Mouse (Mus musculus) kidney, embryonic 15.5 days (tissue): ENCODE results near the gene Tmem102. TPM values are rescaled to one million over a fixed set of nuclear protein-coding genes. Genes with fewer than 3 reads are reported as not detected.

Experiments
- ATAC-seq: fragments of 200-750 bp; cut with Nextera tagmentation; replicated peaks from 2 replicates; pipeline ENCODE4 v1.8.0; 2017; ENCODE audit warnings: moderate TSS enrichment; ENCODE audit not compliant: low FRiP score
- H3K27ac ChIP-seq: fragments of 300-500 bp; sonication (generic); 2 replicates; pipeline ENCODE4 v1.5.1; 2015; ENCODE audit warnings: mild to moderate bottlenecking, inconsistent platforms
- H3K27me3 ChIP-seq: fragments of 300-500 bp; sonication (generic); 2 replicates; pipeline ENCODE4 v1.6.1; 2015; ENCODE audit warnings: inconsistent platforms
- H3K36me3 ChIP-seq: fragments of 300-500 bp; sonication (generic); 2 replicates; pipeline ENCODE4 v1.6.1; 2015; ENCODE audit warnings: inconsistent platforms
- H3K4me1 ChIP-seq: fragments of 300-500 bp; sonication (generic); 2 replicates; pipeline ENCODE4 v1.6.1; 2015; ENCODE audit warnings: inconsistent platforms
- H3K4me2 ChIP-seq: fragments of 300-500 bp; sonication (generic); 2 replicates; pipeline ENCODE4 v1.6.1; 2015; ENCODE audit warnings: moderate library complexity, mild to moderate bottlenecking, inconsistent platforms
- H3K4me3 ChIP-seq: fragments of 300-500 bp; sonication (generic); replicated peaks from 2 replicates; pipeline ENCODE4 v1.5.1; 2015; ENCODE audit warnings: mild to moderate bottlenecking, inconsistent platforms
- H3K9ac ChIP-seq: fragments of 300-500 bp; sonication (generic); 2 replicates; pipeline ENCODE4 v1.6.1; 2015; ENCODE audit warnings: mild to moderate bottlenecking, inconsistent platforms
- H3K9me3 ChIP-seq: fragments of 300-500 bp; sonication (generic); replicated peaks from 2 replicates; pipeline ENCODE4 v1.6.1; 2016; ENCODE audit warnings: inconsistent platforms
- WGBS: fragments of 180-500 bp; shearing (Covaris S2); methylation state at CpG from one replicate; pipeline ENCODE4 v1.1.7; 2015; ENCODE audit warnings: mixed read lengths; 5-methylcytosine and 5-hydroxymethylcytosine counted together
- polyA plus RNA-seq: library from polyadenylated mRNA; unstranded; fragments of >200 nt; fragmentation: Nextera tagmentation; extraction: Ambion mirVana; gene quantifications from 2 replicates; pipeline ENCODE4 v1.2.1, GENCODE M21; 2015

Tmem102 gene
- polyA plus RNA-seq, 1 experiment from 2014 or later: 8.3 TPM

DNA sequence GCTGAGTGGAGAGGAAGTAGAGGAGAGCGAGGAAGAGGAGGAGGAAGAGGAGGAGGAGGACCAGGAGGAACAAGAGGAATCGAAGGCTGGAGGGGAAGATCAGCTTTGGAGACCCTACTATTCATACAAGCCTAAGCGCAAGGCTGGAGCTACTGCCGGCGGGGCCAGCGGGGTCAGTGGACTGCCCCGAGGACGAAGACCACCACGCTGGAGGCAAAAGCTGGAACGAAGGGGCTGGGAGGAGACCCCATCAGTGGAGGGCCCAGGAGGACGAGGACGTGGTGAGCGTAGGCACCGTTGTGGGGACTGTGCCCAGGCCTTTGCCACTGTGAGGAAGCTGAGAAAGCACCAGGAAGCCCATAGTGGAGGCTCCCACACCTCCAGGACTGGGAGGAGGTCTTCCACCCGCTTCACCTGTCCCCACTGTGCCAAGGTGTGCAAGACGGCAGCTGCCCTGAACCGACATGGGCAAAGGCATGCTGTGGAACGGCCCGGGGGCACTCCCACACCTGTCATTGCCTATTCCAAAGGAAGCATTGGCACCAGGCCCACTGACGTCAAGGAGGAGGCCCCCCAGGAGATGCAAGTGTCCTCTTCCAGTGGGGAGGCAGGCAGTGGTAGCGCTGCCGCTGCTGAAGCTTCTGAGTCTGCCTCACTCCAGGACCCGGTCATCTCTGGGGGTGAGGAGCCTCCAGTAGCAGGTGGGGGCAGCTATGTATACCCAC, 27.0 kb downstream of the Tmem102 start:
- H3K4me1 ChIP-seq: peaks cover 30% of the 10 kb centered on the region
- ATAC-seq: no peak
- H3K27me3 ChIP-seq: peaks cover 6% of the 10 kb centered on the region; the same call in 1 of the 2 replicates
- no peaks in the 10 kb centered on the region for H3K9me3 ChIP-seq
- H3K36me3 ChIP-seq: peaks cover 15% of the 10 kb centered on the region; the same call in 1 of the 2 replicates
- peak overlapping the region; percentile 20; the same call in 1 of the 2 replicates for H3K4me2 ChIP-seq
- no peak overlapping the region for H3K4me3 ChIP-seq
- 63% methylated on average over 23 of the region's 23 CpGs for WGBS
- no peak overlapping the region; the same call in none of the 2 replicates for H3K27ac ChIP-seq
- no peak overlapping the region for H3K9ac ChIP-seq

DNA sequence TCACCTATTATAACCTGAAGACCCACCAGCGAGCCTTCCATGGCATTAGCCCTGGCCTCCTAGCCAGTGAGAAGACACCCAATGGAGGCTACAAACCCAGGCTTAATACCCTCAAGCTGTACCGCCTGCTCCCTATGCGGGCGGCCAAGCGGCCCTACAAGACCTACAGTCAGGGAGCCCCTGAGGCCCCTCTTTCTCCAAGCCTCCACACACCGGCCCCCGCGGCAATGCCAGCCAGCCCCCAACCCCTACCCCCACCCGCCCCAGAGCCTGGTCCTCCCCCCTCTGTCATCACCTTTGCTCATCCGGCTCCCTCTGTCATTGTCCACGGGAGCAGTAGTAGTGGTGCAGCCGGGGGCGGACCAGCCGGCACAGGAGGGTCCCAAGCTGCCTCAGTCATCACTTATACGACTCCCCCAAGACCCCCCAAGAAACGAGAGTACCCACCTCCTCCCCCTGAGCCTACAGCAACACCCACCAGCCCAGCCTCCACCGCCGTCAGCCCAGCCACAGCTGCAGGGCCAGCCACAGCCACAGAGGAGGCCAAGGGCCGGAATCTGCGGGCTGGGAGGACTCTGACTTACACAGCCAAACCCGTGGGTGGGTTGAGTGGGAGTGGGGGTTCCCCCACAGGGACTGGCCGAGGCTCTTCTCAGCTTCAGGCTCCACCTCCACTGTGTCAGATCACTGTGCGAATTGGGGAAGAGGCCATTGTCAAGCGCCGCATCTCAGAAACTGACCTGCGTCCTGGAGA, 27.7 kb downstream of the Tmem102 start:
- H3K9ac ChIP-seq: no peak overlapping the region
- no peaks in the 10 kb centered on the region for H3K9me3 ChIP-seq
- H3K4me2 ChIP-seq: no peak overlapping the region
- WGBS: 46% methylated on average over 26 of the region's 26 CpGs
- H3K4me1 ChIP-seq: peaks cover 30% of the 10 kb centered on the region
- H3K27me3 ChIP-seq: peaks cover 6% of the 10 kb centered on the region; the same call in 1 of the 2 replicates
- no peak overlapping the region for H3K4me3 ChIP-seq
- peaks cover 15% of the 10 kb centered on the region; the same call in 1 of the 2 replicates for H3K36me3 ChIP-seq
- ATAC-seq: no peak; the same call in 1 of the 2 replicates
- no peak overlapping the region for H3K27ac ChIP-seq

DNA sequence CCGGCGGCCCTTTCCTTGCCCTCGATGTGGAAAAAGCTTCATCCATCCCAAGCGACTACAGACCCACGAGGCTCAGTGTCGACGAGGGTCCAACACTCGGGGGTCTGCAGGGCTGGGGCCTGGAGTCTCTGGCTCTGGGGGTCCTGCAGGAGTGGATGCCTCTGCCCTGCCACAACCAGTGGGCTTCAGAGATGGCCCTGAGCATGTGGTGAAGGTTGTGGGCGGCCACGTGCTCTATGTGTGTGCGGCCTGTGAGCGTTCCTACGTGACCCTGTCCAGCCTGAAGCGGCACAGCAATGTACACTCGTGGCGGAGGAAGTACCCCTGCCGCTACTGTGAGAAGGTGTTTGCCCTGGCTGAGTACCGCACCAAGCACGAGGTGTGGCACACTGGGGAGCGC, 28.9 kb downstream of the Tmem102 start:
- Histone ChIP-seq H3K27me3 (no peaks in the 10 kb centered on the region), H3K4me3 (no peak overlapping the region), H3K9ac (no peak overlapping the region), H3K4me1 (peaks cover 30% of the 10 kb centered on the region), H3K4me2 (no peak overlapping the region), H3K36me3 (peaks cover 15% of the 10 kb centered on the region; the same call in 1 of the 2 replicates), H3K27ac (no peak overlapping the region), H3K9me3 (no peaks in the 10 kb centered on the region)
- ATAC-seq: no peak
- 88% methylated on average over 20 of the region's 20 CpGs for WGBS

DNA sequence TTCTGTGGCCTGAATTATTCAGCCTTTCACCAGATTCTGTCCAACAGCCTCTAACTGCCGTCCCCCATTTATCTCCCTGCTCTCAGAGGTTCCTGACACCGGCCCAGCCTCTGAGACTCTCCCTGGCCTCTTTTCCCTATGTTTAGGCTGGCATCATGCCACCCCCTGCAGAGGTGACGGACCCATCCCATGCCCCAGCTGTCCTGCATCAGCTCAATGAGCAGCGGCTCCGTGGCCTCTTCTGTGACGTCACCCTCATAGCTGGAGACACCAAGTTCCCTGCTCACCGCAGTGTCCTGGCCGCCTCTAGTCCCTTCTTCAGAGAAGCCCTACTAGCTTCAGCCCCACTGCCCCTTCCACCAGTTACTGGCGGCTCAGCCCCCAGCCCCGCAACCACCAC, 29.7 kb downstream of the Tmem102 start:
- Histone ChIP-seq H3K4me3 (no peak overlapping the region), H3K4me2 (no peak overlapping the region), H3K9me3 (no peaks in the 10 kb centered on the region), H3K4me1 (peaks cover 30% of the 10 kb centered on the region), H3K36me3 (peaks cover 15% of the 10 kb centered on the region; the same call in 1 of the 2 replicates), H3K9ac (no peak overlapping the region), H3K27ac (no peak overlapping the region), H3K27me3 (no peaks in the 10 kb centered on the region)
- ATAC-seq: no peak
- WGBS: 56% methylated on average over 10 of the region's 10 CpGs

- H3K27ac ChIP-seq: no peak overlapping the region
- H3K27me3 ChIP-seq: no peaks in the 10 kb centered on the region
- H3K9me3 ChIP-seq: no peaks in the 10 kb centered on the region
- no peak overlapping the region for H3K4me2 ChIP-seq
- H3K4me1 ChIP-seq: peaks cover 30% of the 10 kb centered on the region
- no peak for ATAC-seq
- peaks cover 15% of the 10 kb centered on the region; the same call in 1 of the 2 replicates for H3K36me3 ChIP-seq
- H3K9ac ChIP-seq: no peak overlapping the region
- H3K4me3 ChIP-seq: no peak overlapping the region
- WGBS: 63% methylated on average over 5 of the region's 5 CpGs
Measured at GRCm38 (mm10) chr11:69774961-69775360, 30.5 kb downstream of the Tmem102 start.

GRCm38 (mm10) chr11:69767625-69767909, 37.9 kb downstream of the Tmem102 start:
- 50% methylated on average over 4 of the region's 4 CpGs for WGBS
- peak overlapping the region; percentile 86; the same call in 1 of the 2 replicates for H3K4me3 ChIP-seq
- no peaks in the 10 kb centered on the region for H3K9me3 ChIP-seq
- H3K4me2 ChIP-seq: peak overlapping the region; percentile 75
- no peak for ATAC-seq
- no peaks in the 10 kb centered on the region for H3K27me3 ChIP-seq
- peak overlapping the region; percentile 68 for H3K27ac ChIP-seq
- H3K4me1 ChIP-seq: peaks cover 31% of the 10 kb centered on the region
- H3K9ac ChIP-seq: no peak overlapping the region
- H3K36me3 ChIP-seq: no peaks in the 10 kb centered on the region

DNA sequence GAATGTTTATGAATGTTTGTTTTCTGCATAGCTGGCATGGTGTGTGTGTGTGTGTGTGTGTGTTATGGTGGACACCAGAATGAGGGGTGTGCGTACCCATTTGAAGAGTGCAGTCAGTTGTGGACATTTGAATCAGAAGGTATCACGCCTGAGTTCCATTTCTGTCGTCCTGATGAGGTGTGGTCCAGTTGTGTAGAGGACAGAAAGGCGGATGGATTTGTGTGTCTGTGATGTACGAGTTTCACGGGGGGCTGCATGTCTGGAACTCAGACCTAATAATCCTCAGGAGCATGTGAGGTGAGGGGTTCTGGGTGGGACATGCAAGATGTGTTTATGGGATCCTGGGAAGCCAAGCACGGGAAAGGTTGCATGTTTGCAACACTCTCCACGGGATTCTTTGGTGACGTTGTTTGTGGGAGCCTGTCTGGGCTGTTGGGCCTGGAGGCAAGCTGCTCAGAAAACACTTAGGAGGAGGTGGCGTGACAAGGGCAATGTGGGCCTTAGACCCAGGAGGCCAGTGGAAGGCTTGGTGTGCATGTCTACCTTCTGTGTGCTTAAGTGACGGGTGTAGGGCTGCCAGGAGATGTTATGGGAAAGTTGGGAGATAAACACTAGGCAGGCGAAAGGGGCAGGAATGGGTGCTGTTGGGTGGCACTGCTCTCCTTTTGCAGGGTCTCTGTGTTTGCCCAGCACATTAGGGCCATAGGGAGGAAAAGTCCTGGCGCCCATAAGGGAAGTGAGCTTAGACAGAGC, 38.4 kb downstream of the Tmem102 start:
- Histone ChIP-seq H3K4me3 (peak overlapping the region; percentile 86), H3K4me1 (peaks cover 31% of the 10 kb centered on the region), H3K9ac (no peak overlapping the region), H3K9me3 (no peaks in the 10 kb centered on the region), H3K4me2 (peak overlapping the region; percentile 75), H3K27me3 (no peaks in the 10 kb centered on the region), H3K36me3 (no peaks in the 10 kb centered on the region), H3K27ac (peak overlapping the region; percentile 87)
- WGBS: 55% methylated on average over 13 of the region's 13 CpGs
- ATAC-seq: no peak

GRCm38 (mm10) chr11:69766126-69766609, 39.3 kb downstream of the Tmem102 start:
- H3K36me3 ChIP-seq: no peaks in the 10 kb centered on the region
- 1% methylated on average over 34 of the region's 37 CpGs for WGBS
- H3K4me2 ChIP-seq: peak overlapping the region; percentile 75
- H3K4me1 ChIP-seq: peaks cover 31% of the 10 kb centered on the region
- H3K9me3 ChIP-seq: no peaks in the 10 kb centered on the region
- H3K9ac ChIP-seq: peak overlapping the region; percentile 94
- peak; percentile 77 for ATAC-seq
- no peaks in the 10 kb centered on the region for H3K27me3 ChIP-seq
- peak overlapping the region; percentile 87 for H3K27ac ChIP-seq
- H3K4me3 ChIP-seq: peak overlapping the region; percentile 86

DNA sequence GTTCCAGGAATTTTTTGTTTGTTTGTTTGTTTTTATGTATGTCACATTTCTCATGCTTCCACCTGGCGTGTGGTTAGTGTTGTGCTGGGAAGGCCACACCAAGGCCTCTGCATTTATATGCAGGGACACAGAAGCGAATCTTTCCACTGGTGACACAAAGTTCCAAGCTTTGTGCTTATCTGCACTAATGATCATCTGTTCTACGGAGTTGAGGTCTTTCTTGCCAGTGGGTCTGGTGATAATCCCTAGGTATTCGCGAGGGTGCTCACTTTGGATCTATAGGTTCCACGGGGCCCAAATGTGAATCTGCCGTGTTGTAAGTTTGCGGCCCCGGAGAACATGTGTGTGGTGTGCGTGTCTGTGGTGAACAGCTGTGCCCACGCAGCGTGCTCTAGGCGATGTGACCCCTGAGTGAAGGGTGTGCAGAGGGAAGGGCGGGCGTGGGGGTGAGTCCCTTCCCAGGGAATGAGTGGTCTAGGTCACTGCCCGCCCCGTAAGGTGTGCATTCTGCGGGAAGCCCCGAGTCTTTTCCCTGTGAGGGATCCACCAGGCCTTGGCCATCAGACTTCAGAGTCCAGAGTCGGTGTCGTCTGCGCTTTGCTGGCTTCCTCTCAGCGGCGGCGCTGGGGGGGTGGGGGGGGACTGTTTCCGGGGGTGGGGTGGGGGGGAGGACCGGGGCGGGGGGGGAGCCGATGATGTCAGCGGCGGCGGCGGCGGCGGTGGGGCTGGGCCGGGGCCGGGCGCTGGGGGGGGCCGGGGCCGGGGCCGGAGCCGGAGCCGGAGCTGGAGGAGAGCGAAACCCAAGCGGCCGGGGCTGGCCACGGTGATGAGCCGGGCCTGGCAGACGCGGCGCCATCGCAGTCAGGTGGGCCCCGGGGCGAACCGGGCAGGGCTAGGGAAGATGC, 40.0 kb downstream of the Tmem102 start, which contains the start of gene Zbtb4:
Gene Zbtb4, plus strand, starts transcription at position 692 of the 905 bp plus-strand sequence.
- WGBS: 14% methylated on average over 51 of the region's 55 CpGs
- H3K36me3 ChIP-seq: no peaks in the 10 kb centered on the region
- H3K27me3 ChIP-seq: no peaks in the 10 kb centered on the region
- peak within 1 kb of the TSS; percentile 94 for H3K9ac ChIP-seq
- peak within 1 kb of the TSS; percentile 75 for H3K4me2 ChIP-seq
- peaks cover 33% of the 10 kb centered on the region for H3K4me1 ChIP-seq
- no peaks in the 10 kb centered on the region for H3K9me3 ChIP-seq
- H3K27ac ChIP-seq: peak within 1 kb of the TSS; percentile 87
- peak; percentile 62 for ATAC-seq
- peak within 1 kb of the TSS; percentile 86 for H3K4me3 ChIP-seq

DNA sequence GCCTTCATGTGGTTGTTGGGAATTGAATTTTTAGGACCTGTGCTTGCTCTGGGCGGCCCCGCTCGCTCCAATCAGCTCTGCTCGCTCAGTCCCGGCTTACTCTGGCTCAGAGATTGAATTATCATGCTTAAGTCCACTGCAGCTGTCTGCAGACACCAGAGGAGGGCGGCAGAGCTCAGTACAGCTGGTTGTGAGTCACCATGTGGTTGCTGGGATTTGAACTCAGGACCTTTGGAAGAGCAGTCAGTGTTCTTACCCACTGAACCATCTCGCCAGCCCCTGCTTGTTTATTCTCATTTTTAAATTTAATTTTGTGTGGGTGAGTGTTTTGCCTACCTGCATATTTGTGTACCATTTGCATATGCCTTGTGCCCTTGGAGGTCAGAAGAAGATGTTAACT, 41.9 kb downstream of the Tmem102 start:
- Histone ChIP-seq H3K9me3 (no peaks in the 10 kb centered on the region), H3K27ac (no peak overlapping the region), H3K4me2 (no peak overlapping the region), H3K36me3 (no peaks in the 10 kb centered on the region), H3K4me1 (peaks cover 45% of the 10 kb centered on the region), H3K27me3 (no peaks in the 10 kb centered on the region), H3K4me3 (no peak overlapping the region), H3K9ac (no peak overlapping the region)
- 75% methylated on average over 7 of the region's 7 CpGs for WGBS
- no peak for ATAC-seq

GRCm38 (mm10) chr11:69761868-69762267, 43.6 kb downstream of the Tmem102 start, which contains the start of gene Slc35g3:
Gene Slc35g3, minus strand, starts transcription at chr11:69761968.
- WGBS: 63% methylated on average over 1 of the region's 1 CpGs
- H3K9me3 ChIP-seq: no peaks in the 10 kb centered on the region
- H3K27ac ChIP-seq: 0 out of 2 replicates have a peak within 1 kb of the TSS, but pooled peaks have one; percentile 100
- H3K4me2 ChIP-seq: no peak within 1 kb of the TSS
- peaks cover 37% of the 10 kb centered on the region for H3K4me1 ChIP-seq
- H3K36me3 ChIP-seq: no peaks in the 10 kb centered on the region
- H3K4me3 ChIP-seq: no peak within 1 kb of the TSS
- H3K27me3 ChIP-seq: no peaks in the 10 kb centered on the region
- ATAC-seq: no peak
- no peak within 1 kb of the TSS for H3K9ac ChIP-seq
